Mouse (Mus musculus): ENCODE measurements around the gene Adat1.
"Not testable (repeated sequence)": the region's sequence is repeated elsewhere in the genome, so short reads cannot be mapped to it uniquely, and the experiment has no call there.

The Adat1 gene

GRCm38 (mm10) chr8:111938076-111938985 lies 53.8 kb downstream of the Adat1 start:
- DNase-seq: not testable (repeated sequence)

- DNase-seq: no peak
Measured at GRCm38 (mm10) chr8:111937184-111937583, 54.9 kb downstream of the Adat1 start.

GRCm38 (mm10) chr8:111934201-111934600 lies 57.9 kb downstream of the Adat1 start:
- no peak for DNase-seq

GRCm38 (mm10) chr8:111933348-111934076 lies 58.6 kb downstream of the Adat1 start, which contains the start of gene Tmem231:
Gene Tmem231, minus strand, starts transcription at chr8:111933881.
- DNase-seq: peak; percentile 91 to 95

GRCm38 (mm10) chr8:111932580-111933336 lies 59.3 kb downstream of the Adat1 start:
- peak; percentile 80 to 87 for DNase-seq

GRCm38 (mm10) chr8:111931721-111932120 lies 60.4 kb downstream of the Adat1 start:
- DNase-seq: no peak

- no peak for DNase-seq
Measured at GRCm38 (mm10) chr8:111929648-111930344, 62.3 kb downstream of the Adat1 start.

GRCm38 (mm10) chr8:111924976-111925375 lies 67.1 kb downstream of the Adat1 start:
- DNase-seq: no peak

GRCm38 (mm10) chr8:111923383-111923804 lies 68.7 kb downstream of the Adat1 start:
- DNase-seq: peak; percentile 57 to 73

GRCm38 (mm10) chr8:111920971-111921370 lies 71.1 kb downstream of the Adat1 start:
- no peak for DNase-seq

- DNase-seq: no peak
Measured at GRCm38 (mm10) chr8:111919663-111920062, 72.4 kb downstream of the Adat1 start.

Data from kidney, postnatal 4 days (tissue).